Mouse (Mus musculus) Patski (cell line): ENCODE results near the gene Map2k2. TPM values are rescaled to one million over a fixed set of nuclear protein-coding genes. Genes with fewer than 3 reads are reported as not detected.
A peak's percentile ranks its signal among the peaks of the same experiment; 100 is the strongest.
"Not testable (repeated sequence)": the region's sequence is repeated elsewhere in the genome, so short reads cannot be mapped to it uniquely, and the experiment has no call there.

Experiments used
- ATAC-seq: fragments of 100-300 bp; one replicate; pipeline ENCODE4 v1.8.0; 2021
- CTCF ChIA-PET: fragments of 350-600 bp; sonication (Branson Sonifier 250); formaldehyde crosslinking; loops from one replicate; lab custom pipeline; 2022; ENCODE audit warnings: inconsistent platforms; lab: Charles Lee
- POLR2A ChIA-PET: fragments of 350-600 bp; sonication (Branson Sonifier 250); formaldehyde crosslinking; loops from one replicate; lab custom pipeline; 2022; ENCODE audit warnings: antibody characterized with exemption, inconsistent platforms; lab: Charles Lee
- DNase-seq: peaks from one replicate; pipeline ENCODE4 v3.0.0-alpha.2; 2011; ENCODE audit warnings: low read depth, low spot score
- H3K27me3 ChIP-seq: fragments of 371-371 bp; one replicate; pipeline ENCODE4 v1.5.1; 2021
- CTCF ChIP-seq: fragments of 100-300 bp; IDR thresholded peaks from one replicate; pipeline ENCODE4 v1.5.1; 2021
- in situ Hi-C: fragments of 300-500 bp; cut with MboI; formaldehyde crosslinking; loops from 3 replicates; pipeline ENCODE4 v1.11.1; 2018; ENCODE audit warnings: low pct_unique_long_range_greater_than_20kb, mixed read lengths
- polyA plus RNA-seq: library from polyadenylated mRNA; unstranded; gene quantifications from one replicate; pipeline ENCODE4 v1.2.3, GENCODE M21; 2021

Map2k2 gene
- 150 TPM for polyA plus RNA-seq

DNA sequence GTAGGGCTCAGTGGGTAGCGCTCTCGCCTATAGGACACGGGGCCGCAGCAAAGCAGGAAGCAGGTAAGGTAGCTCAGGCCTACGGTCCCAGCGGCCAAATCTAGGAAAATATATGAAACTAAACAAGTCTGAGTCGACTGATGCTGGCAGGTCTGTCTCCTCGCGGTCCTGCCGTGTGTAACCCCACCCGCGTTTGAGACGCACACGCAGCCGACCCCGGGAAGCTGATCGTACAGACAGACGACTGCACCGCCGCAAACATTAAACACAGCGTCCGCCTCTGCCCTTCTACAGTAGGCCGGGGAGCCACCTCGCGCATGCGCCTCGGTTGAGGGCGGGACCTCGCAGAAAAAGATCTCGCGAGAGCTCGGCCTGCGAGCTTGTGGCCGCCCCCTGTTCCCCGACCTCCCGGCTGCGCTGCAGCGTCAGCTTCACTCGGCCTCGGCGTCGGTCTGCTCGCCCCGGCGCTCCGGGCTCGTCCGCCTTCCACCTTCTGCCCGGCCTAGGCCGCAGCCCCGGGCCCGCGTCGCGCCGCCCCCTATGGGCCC, at the start of gene Map2k2:
Gene Map2k2 (plus strand): TSS at position 351 of the 548 bp plus-strand sequence.
- ATAC-seq (peak; percentile 80), DNase-seq (peak; percentile 73)
- TF ChIP-seq CTCF: no peak
- in situ Hi-C loops: no loop called here
- POLR2A ChIA-PET: interaction anchor here (0.6 to 1.3 kb wide), 5 partner anchors 11 to 25 kb away, joined by 3 to 10 read pairs (median 4); no protein-coding TSS in a partner anchor
- H3K27me3 ChIP-seq: no peaks in the 10 kb centered on the region
- CTCF ChIA-PET: interaction anchor here (1.2 to 1.3 kb wide), 3 partner anchors 9 to 27 kb away, joined by 3 to 4 read pairs (median 3); no protein-coding TSS in a partner anchor

DNA sequence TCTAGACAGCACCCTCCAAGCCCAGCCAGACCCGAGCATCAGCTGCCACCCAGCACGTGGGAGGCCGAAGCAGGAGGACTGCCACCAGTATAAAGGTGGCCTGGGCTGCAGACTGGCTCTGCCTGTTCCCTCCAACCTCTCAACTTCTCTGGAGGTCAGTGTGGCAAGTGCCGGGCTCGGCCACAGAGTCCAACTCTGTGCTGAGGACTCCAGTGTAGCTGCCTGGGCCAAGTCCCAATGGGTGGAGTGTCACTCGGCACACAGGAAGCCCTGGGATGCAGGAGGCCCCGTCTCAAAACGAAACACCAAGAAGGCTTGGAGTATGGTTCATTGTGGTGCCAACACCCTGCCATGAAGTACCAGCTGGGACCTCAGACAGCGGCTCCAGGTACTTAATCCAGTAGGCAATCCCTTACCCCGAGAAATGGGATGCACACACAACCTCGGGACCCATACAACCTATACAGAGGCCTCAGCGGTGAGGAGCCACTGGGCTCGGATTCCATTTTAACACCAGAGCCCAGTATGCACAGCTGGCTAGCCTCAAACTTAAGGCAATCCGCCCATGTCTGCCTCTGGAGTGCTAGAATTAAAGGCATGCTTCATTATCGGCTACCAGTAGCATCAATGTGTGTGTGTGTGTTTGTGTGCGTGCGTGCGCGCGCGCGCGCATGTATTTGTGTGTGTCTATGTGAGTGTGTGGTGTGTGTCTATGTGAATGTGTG, 48.1 kb upstream of the Map2k2 start:
- no peaks in the 10 kb centered on the region for H3K27me3 ChIP-seq
- DNase-seq (no peak), ATAC-seq (no peak)
- TF ChIP-seq CTCF: no peak
- ChIA-PET POLR2A (interaction anchor here (0.9 kb wide), 1 partner anchor 16 kb away, joined by 4 read pairs; no protein-coding TSS in a partner anchor), CTCF (no interaction called here)
- in situ Hi-C loops: no loop called here

DNA sequence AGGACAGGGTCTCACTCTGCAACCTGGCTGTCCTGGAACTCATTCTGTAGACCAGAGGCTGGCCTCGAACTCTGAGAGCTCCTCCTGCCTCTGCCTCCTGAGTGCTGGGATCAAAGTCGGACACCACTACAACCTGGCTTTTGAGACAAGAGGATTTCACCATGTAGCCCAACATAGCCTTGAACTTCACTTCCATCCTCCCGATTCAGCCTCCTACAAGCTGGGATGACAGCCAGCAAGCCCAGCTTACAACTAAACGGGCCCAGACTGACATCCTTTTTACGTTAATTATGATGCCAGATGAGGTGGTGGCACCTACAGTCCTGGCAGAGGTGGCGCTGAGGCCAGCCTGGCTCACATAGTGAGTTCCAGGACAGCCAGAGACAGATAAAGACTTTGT, 46.8 kb upstream of the Map2k2 start:
- ATAC-seq (no peak), DNase-seq (no peak)
- in situ Hi-C loops: no loop called here
- ChIA-PET POLR2A (interaction anchor here (1.3 kb wide), 1 partner anchor 60 kb away, joined by 4 read pairs; no protein-coding TSS in a partner anchor), CTCF (interaction anchor here (0.6 kb wide), 1 partner anchor 60 kb away, joined by 3 read pairs; no protein-coding TSS in a partner anchor)
- H3K27me3 ChIP-seq: no peaks in the 10 kb centered on the region
- no peak for TF ChIP-seq CTCF

DNA sequence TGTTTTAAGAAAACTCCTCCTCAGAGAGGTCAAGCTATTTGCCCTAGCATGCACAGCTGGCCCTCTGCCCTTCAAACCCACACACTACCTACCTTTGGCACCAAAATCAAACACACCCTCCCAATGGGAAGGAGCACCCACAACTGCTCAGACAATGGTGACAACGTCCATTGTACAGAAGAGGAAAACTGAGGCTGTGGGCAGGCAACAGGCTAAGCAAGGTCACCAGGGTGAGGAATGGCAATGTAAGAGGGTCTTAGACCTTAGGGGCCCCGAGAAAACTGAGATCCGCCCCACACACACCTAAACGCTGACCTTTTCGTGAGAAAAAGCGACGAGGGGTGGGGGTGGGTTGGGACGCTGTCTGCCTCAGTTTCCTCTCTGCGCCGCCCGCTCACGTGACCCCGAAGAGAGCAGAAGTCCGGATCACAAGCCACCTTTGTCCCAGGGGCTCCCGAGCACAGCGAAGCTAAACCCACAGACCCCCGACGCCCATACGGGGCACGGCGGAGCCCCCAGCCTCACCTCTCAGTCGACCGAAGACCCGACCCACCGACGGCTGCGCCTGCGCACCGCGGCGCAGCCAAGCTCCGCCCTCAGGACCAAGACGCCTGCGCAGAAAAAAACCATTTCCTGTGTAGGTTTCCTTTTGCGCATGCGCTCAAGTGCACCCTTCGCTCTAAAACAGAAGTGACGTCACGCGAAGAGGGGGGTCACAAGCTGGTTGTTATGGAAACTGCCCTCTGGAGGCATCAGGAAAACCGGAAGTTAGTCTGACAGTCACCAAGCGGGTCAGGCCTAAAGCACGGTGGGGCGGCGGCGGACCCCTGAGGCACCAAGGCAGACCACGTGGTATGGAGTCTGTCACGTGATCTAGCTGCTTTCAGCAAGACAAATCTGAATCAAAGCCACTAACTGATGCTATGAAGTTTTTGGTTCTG, 45.8 kb upstream of the Map2k2 start, which contains the start of gene Sgta:
Gene Sgta (minus strand): TSS at position 579 of the 941 bp plus-strand sequence.
- ChIA-PET POLR2A (interaction anchor here (1.0 to 1.3 kb wide), 2 partner anchors 10 to 61 kb away, joined by 3 to 4 read pairs; partner anchors contain the start of gene Thop1), CTCF (interaction anchor here (0.7 to 1.3 kb wide), 2 partner anchors 18 to 21 kb away, joined by 3 to 5 read pairs; no protein-coding TSS in a partner anchor)
- H3K27me3 ChIP-seq: no peaks in the 10 kb centered on the region
- in situ Hi-C loops: no loop called here
- peak; percentile 99 for DNase-seq
- TF ChIP-seq CTCF: no peak
- ATAC-seq: peak; percentile 76

DNA sequence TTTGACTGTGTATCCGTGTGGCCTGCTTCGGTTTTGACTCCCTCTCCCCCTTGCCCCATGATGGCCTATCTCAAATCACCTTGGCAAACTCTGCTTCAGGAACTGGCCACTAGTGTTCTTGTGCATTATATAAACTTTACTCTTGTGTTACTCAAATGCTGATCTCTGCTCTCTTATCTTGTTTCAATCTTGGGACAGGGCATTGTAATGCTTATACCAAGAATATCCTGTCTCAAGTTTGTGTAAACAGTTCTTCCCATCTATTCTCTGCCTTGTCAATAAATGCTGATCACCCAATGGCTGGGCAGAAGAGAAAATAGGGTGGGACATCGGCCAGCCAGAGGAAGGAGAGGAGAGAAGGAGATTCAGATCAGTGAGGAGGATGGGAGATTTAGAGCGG, 43.0 kb upstream of the Map2k2 start:
- no peaks in the 10 kb centered on the region for H3K27me3 ChIP-seq
- DNase-seq (no peak), ATAC-seq (no peak)
- POLR2A ChIA-PET: no interaction called here
- in situ Hi-C loops: no loop called here
- CTCF ChIA-PET: no interaction called here
- TF ChIP-seq CTCF: no peak

DNA sequence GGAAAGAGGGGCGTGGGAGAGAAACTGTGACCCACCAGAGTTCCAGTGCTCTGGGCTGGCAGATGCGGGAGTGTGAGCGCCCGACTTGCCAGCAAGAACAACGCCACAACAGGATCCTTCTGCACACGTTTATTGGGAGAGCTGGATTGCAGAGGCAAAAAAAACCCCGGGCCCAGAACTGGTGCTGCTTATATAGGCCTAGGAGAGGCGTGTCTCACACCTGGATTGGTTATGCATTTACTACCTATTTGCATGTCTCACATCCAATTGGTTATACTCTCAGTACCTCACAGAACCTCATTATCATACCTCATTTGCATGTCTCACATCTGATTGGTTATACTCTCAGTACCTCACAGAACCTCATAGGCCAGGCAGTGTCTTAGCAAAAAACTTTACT, 41.2 kb upstream of the Map2k2 start:
- in situ Hi-C loops, DNase-seq, ATAC-seq, POLR2A ChIA-PET, H3K27me3 ChIP-seq, CTCF ChIA-PET: not testable (repeated sequence)

GRCm38 (mm10) chr10:81068706-81069105, 37.0 kb upstream of the Map2k2 start:
- CTCF ChIA-PET: interaction anchor here (1.2 to 1.6 kb wide), 2 partner anchors 13 to 70 kb away, joined by 3 read pairs; no protein-coding TSS in a partner anchor

DNA sequence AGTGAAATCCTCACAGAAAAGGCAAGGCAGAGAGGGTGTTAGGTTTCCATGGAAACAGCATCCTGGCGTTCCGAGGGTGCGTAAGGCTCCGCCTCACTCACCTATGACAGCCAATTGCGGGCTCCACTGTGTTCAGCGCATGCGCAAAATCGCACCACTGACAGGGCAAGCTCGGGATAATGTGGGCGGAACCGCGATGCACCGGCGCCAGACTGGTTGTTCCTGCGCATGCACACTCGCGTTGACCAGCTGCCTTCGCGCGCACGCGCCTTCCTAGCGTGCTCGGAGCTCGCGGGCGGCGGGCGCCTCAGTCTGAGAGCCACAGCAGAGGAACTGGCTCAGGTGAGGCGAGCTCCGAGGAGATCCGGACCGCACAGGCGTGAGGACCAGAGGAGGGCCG, 35.9 kb upstream of the Map2k2 start, which contains the start of gene Thop1:
Gene Thop1 (plus strand): TSS at position 200 of the 400 bp plus-strand sequence.
- ChIA-PET POLR2A (interaction anchor here (0.7 to 1.4 kb wide), 3 partner anchors 9 to 137 kb away, joined by 3 read pairs; partner anchors contain the start of gene Sgta), CTCF (interaction anchor here (1.6 kb wide), 1 partner anchor 71 kb away, joined by 3 read pairs; no protein-coding TSS in a partner anchor)
- in situ Hi-C loops: loop anchor here (10.0 kb wide), 1 partner anchor 105 kb away; the partner anchor contains the start of gene Eef2
- DNase-seq (peak; percentile 93), ATAC-seq (peak; percentile 69)
- no peak for TF ChIP-seq CTCF
- no peaks in the 10 kb centered on the region for H3K27me3 ChIP-seq

More at GRCm38 (mm10) chr10:81068706-81069105, 37.0 kb upstream of the Map2k2 start:
- POLR2A ChIA-PET: interaction anchor here (1.4 kb wide), 1 partner anchor 10 kb away, joined by 3 read pairs; no protein-coding TSS in a partner anchor
- no peak for TF ChIP-seq CTCF
- no peaks in the 10 kb centered on the region for H3K27me3 ChIP-seq
- in situ Hi-C loops: no loop called here
- ATAC-seq (no peak), DNase-seq (no peak)

DNA sequence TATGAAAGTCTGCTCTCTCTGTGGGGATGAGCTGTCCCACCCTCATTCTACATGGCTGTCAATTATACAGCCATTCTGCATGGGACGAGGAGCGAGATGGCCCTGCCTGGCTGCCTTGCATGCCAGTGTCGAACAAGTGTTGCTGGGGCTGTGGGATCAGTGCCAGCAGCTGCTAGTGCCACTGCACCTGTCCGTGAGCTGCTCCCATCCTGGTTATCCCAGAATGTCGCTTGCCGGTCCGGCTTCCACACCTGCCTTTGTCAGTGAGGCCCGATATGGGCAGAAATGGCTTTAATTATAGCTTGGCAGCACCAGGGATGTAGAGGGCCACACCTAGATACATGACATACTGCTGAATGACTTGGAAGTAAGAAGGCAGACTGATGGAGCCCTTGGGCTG, 33.4 kb upstream of the Map2k2 start:
- DNase-seq (no peak), ATAC-seq (no peak)
- CTCF ChIA-PET: interaction anchor here (2.2 kb wide), 1 partner anchor 10 kb away, joined by 8 read pairs; no protein-coding TSS in a partner anchor
- no peak for TF ChIP-seq CTCF
- POLR2A ChIA-PET: no interaction called here
- H3K27me3 ChIP-seq: no peaks in the 10 kb centered on the region
- in situ Hi-C loops: loop anchor here (10.0 kb wide), 1 partner anchor 103 kb away; the partner anchor contains the start of gene Eef2
